Mouse (Mus musculus) hindbrain, embryonic 13.5 days (tissue): ENCODE results near the gene Slc25a44. TPM values are rescaled to one million over a fixed set of nuclear protein-coding genes. Genes with fewer than 3 reads are reported as not detected.

ENCODE experiments used
- microRNA-seq: library from miRNA; unstranded; fragments of <30 nt; microRNA quantifications from one replicate; pipeline ENCODE4, GENCODE M21; 2016
- polyA plus RNA-seq: library from polyadenylated mRNA; unstranded; fragments of >200 nt; fragmentation: Nextera tagmentation; extraction: Ambion mirVana; gene quantifications from 2 replicates; pipeline ENCODE4 v1.2.1, GENCODE M21; 2015

Gene Slc25a44
- polyA plus RNA-seq, 1 experiment from 2014 or later: 32.5 TPM

Small RNAs within 50 kb of the gene (microRNA-seq; reads per million reads assigned to microRNA genes)
- not detected for gene Mir7011

Other genes starting within 250 kb of the Slc25a44 start
- gene Rhbg, start 170.4 kb downstream of the Slc25a44 start, polyA plus RNA-seq: 0.22 and 0.32 TPM in 2 replicates
- gene Gm38392, start 137.9 kb downstream of the Slc25a44 start, polyA plus RNA-seq: 0.29 and 0.70 TPM in 2 replicates
- gene Tsacc, start 128.1 kb downstream of the Slc25a44 start, polyA plus RNA-seq: 10.9 and 12.0 TPM in 2 replicates
- gene Cct3, start 128.0 kb downstream of the Slc25a44 start, polyA plus RNA-seq: 495 and 508 TPM in 2 replicates
- 122 and 129 TPM in 2 replicates for gene Glmp, start 100.1 kb downstream of the Slc25a44 start, polyA plus RNA-seq
- 1.2 and 1.3 TPM in 2 replicates for gene Tmem79, start 89.0 kb downstream of the Slc25a44 start, polyA plus RNA-seq
- 66.2 and 69.1 TPM in 2 replicates for gene Smg5, start 88.9 kb downstream of the Slc25a44 start, polyA plus RNA-seq
- gene Paqr6, start 60.6 kb downstream of the Slc25a44 start, polyA plus RNA-seq: 2.6 and 2.9 TPM in 2 replicates
- 0.19 TPM in 1 of 2 replicates, not detected in the other for gene Bglap3, start 52.4 kb downstream of the Slc25a44 start, polyA plus RNA-seq
- gene Bglap2, start 46.4 kb downstream of the Slc25a44 start, polyA plus RNA-seq: not detected in 2 replicates
- gene Bglap, start 40.7 kb downstream of the Slc25a44 start, polyA plus RNA-seq: not detected in 2 replicates
- 36.9 and 37.8 TPM in 2 replicates for gene Pmf1, start 14.8 kb downstream of the Slc25a44 start, polyA plus RNA-seq
- gene Sema4a, start 36.0 kb upstream of the Slc25a44 start, polyA plus RNA-seq: 25.5 and 27.4 TPM in 2 replicates
- 31.9 and 35.0 TPM in 2 replicates for gene Lmna, start 84.8 kb upstream of the Slc25a44 start, polyA plus RNA-seq
- gene Mex3a, start 107.3 kb upstream of the Slc25a44 start, polyA plus RNA-seq: 38.9 and 40.0 TPM in 2 replicates
- not detected in 2 replicates for gene Rab25, start 123.2 kb upstream of the Slc25a44 start, polyA plus RNA-seq
- gene Lamtor2, start 127.9 kb upstream of the Slc25a44 start, polyA plus RNA-seq: 179 and 182 TPM in 2 replicates
- 36.7 and 38.3 TPM in 2 replicates for gene Ubqln4, start 128.6 kb upstream of the Slc25a44 start, polyA plus RNA-seq
- gene Ssr2, start 150.7 kb upstream of the Slc25a44 start, polyA plus RNA-seq: 154 and 163 TPM in 2 replicates
- 160 and 165 TPM in 2 replicates for gene Arhgef2, start 180.8 kb upstream of the Slc25a44 start, polyA plus RNA-seq
- gene Rxfp4, start 228.0 kb upstream of the Slc25a44 start, polyA plus RNA-seq: not detected in 2 replicates